Mouse (Mus musculus): ENCODE measurements at regions not wholly inside any gene's neighbourhood (a gene's known extent, or its start where the extent isn't known, plus 50 kb on each side); places are given as distances from the start of the nearest gene placed in this dataset.

DNA sequence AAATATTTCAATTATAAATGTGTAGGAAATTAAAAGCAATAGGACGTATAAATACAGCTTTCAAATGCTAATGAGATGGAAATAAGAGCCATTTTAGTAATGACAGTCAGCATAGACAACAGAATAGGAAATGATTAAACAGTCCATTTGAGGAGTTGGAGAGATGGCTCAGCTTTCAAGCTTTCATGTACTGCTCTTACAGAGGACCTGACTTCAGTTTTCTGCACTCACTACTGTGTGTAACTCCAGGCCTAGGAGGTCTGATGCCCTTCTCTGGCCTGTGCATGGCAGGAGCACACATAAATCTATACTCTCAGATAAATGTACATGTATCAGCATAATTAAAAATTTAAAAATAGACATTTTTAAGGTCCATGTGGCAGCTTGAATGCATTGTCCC is 643.1 kb downstream of the Fgf12 start:
- no peaks in the 10 kb centered on the region for H3K27me3 ChIP-seq (ENCODE audit: insufficient read depth, low read length)
- WGBS: 81% methylated on average over 1 of the region's 1 CpGs
- ATAC-seq (ENCODE audit: insufficient read depth) (no peak), DNase-seq (no peak)
- no peak overlapping the region for H3K4me3 ChIP-seq (ENCODE audit: low read depth, low read length)
- TF ChIP-seq CTCF (IDR thresholded peaks at IDR 0.05; ENCODE audit: low read depth): no peak
- H3K9ac ChIP-seq: no peak overlapping the region
- H3K4me2 ChIP-seq: no peak overlapping the region
- H3K4me1 ChIP-seq (ENCODE audit: insufficient read depth): peaks cover 7% of the 10 kb centered on the region
- H3K9me3 ChIP-seq (ENCODE audit: low read depth, low read length): no peaks in the 10 kb centered on the region
- H3K36me3 ChIP-seq (ENCODE audit: insufficient read depth): no peaks in the 10 kb centered on the region
- no peak overlapping the region for H3K27ac ChIP-seq (ENCODE audit: low read depth)

Data from lung, embryonic 14.5 days (tissue).